Mouse (Mus musculus): ENCODE results near the gene Zcchc3. TPM values are rescaled to one million over a fixed set of nuclear protein-coding genes. Genes with fewer than 3 reads are reported as not detected.
A peak's percentile ranks its signal among the peaks of the same experiment; 100 is the strongest.

Gene Zcchc3
- polyA plus RNA-seq (2014; fragmentation: Nextera tagmentation; extraction: Ambion mirVana): 38.6 and 42.3 TPM in 2 replicates

- DNase-seq (peak; percentile 97), ATAC-seq (ENCODE audit: insufficient read depth) (peak; percentile 80)
- Histone ChIP-seq H3K27ac (ENCODE audit: low read depth) (peak within 1 kb of the TSS; percentile 99), H3K4me2 (peak within 1 kb of the TSS; percentile 96), H3K36me3 (ENCODE audit: insufficient read depth) (0 out of 2 replicates have a peak, but pooled peaks cover 4% of the 10 kb centered on the region), H3K9ac (peak within 1 kb of the TSS; percentile 99), H3K9me3 (ENCODE audit: low read depth, low read length) (peaks cover 5% of the 10 kb centered on the region; the same call in 1 of the 2 replicates), H3K4me3 (ENCODE audit: low read depth, low read length) (peak within 1 kb of the TSS; percentile 96), H3K4me1 (ENCODE audit: insufficient read depth) (peaks cover 16% of the 10 kb centered on the region), H3K27me3 (ENCODE audit: insufficient read depth, low read length) (no peaks in the 10 kb centered on the region)
- no peak for TF ChIP-seq CTCF (IDR thresholded peaks at IDR 0.05; ENCODE audit: low read depth)
- WGBS: 0% methylated on average over 64 of the region's 65 CpGs
Measured at GRCm38 (mm10) chr2:152414591-152415165, at the start of gene Zcchc3. Gene Zcchc3, minus strand, starts transcription at chr2:152415027.

GRCm38 (mm10) chr2:152459241-152459640 lies 44.4 kb upstream of the Zcchc3 start:
- no peaks in the 10 kb centered on the region for H3K9me3 ChIP-seq (ENCODE audit: low read depth, low read length)
- no peak overlapping the region for H3K4me3 ChIP-seq (ENCODE audit: low read depth, low read length)
- WGBS: 47% methylated on average over 13 of the region's 13 CpGs
- H3K27me3 ChIP-seq (ENCODE audit: insufficient read depth, low read length): no peaks in the 10 kb centered on the region
- ATAC-seq (ENCODE audit: insufficient read depth): no peak
- no peaks in the 10 kb centered on the region for H3K4me1 ChIP-seq (ENCODE audit: insufficient read depth)
- no peaks in the 10 kb centered on the region for H3K36me3 ChIP-seq (ENCODE audit: insufficient read depth)
- no peak overlapping the region for H3K27ac ChIP-seq (ENCODE audit: low read depth)
- no peak for TF ChIP-seq CTCF (IDR thresholded peaks at IDR 0.05; ENCODE audit: low read depth)
- DNase-seq: no peak
- no peak overlapping the region for H3K4me2 ChIP-seq
- no peak overlapping the region for H3K9ac ChIP-seq

GRCm38 (mm10) chr2:152452101-152452781 lies 37.4 kb upstream of the Zcchc3 start:
- H3K9me3 ChIP-seq (ENCODE audit: low read depth, low read length): no peaks in the 10 kb centered on the region
- DNase-seq: no peak
- no peak overlapping the region for H3K9ac ChIP-seq
- H3K36me3 ChIP-seq (ENCODE audit: insufficient read depth): no peaks in the 10 kb centered on the region
- no peak overlapping the region for H3K27ac ChIP-seq (ENCODE audit: low read depth)
- no peaks in the 10 kb centered on the region for H3K4me1 ChIP-seq (ENCODE audit: insufficient read depth)
- peak; percentile 49 for ATAC-seq (ENCODE audit: insufficient read depth)
- H3K27me3 ChIP-seq (ENCODE audit: insufficient read depth, low read length): no peaks in the 10 kb centered on the region
- no peak overlapping the region for H3K4me3 ChIP-seq (ENCODE audit: low read depth, low read length)
- no peak overlapping the region for H3K4me2 ChIP-seq
- TF ChIP-seq CTCF (IDR thresholded peaks at IDR 0.05; ENCODE audit: low read depth): no peak
- WGBS: 64% methylated on average over 4 of the region's 4 CpGs

DNA sequence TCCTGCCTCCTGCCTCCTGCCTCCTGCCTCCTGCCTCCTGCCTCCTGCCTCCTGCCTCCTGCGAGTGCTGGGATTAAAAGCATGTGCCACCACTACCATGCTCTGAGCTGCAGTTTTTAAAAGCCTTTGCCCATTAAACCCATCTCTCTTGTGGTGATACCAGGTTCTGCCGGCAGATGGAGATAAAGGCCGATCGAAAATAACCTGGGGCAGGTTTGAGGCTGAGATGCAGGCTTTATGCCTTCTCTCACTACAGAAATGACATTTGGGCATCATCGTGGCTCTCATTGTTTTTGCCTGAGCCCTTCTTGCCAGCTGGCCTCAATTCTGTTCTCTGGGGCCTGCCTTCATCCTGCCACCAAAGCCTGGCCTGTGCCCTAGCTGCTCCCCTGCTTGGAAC lies 35.4 kb upstream of the Zcchc3 start:
- ATAC-seq (ENCODE audit: insufficient read depth) (no peak), DNase-seq (peak; percentile 78)
- WGBS: 6% methylated on average over 5 of the region's 5 CpGs
- Histone ChIP-seq H3K27ac (ENCODE audit: low read depth) (no peak overlapping the region), H3K36me3 (ENCODE audit: insufficient read depth) (no peaks in the 10 kb centered on the region), H3K4me2 (no peak overlapping the region), H3K27me3 (ENCODE audit: insufficient read depth, low read length) (no peaks in the 10 kb centered on the region), H3K4me3 (ENCODE audit: low read depth, low read length) (no peak overlapping the region), H3K9ac (no peak overlapping the region), H3K4me1 (ENCODE audit: insufficient read depth) (no peaks in the 10 kb centered on the region), H3K9me3 (ENCODE audit: low read depth, low read length) (no peaks in the 10 kb centered on the region)
- peak; percentile 72 for TF ChIP-seq CTCF (IDR thresholded peaks at IDR 0.05; ENCODE audit: low read depth)

- no peak for ATAC-seq (ENCODE audit: insufficient read depth)
- Histone ChIP-seq H3K4me2 (no peak overlapping the region), H3K9me3 (ENCODE audit: low read depth, low read length) (no peaks in the 10 kb centered on the region), H3K27me3 (ENCODE audit: insufficient read depth, low read length) (no peaks in the 10 kb centered on the region), H3K9ac (no peak overlapping the region), H3K36me3 (ENCODE audit: insufficient read depth) (no peaks in the 10 kb centered on the region), H3K4me1 (ENCODE audit: insufficient read depth) (no peaks in the 10 kb centered on the region), H3K4me3 (ENCODE audit: low read depth, low read length) (no peak overlapping the region), H3K27ac (ENCODE audit: low read depth) (no peak overlapping the region)
- TF ChIP-seq CTCF (IDR thresholded peaks at IDR 0.05; ENCODE audit: low read depth): no peak
- 25% methylated on average over 5 of the region's 5 CpGs for WGBS
- no peak for DNase-seq
Measured at GRCm38 (mm10) chr2:152447461-152447860, 32.6 kb upstream of the Zcchc3 start.

DNA sequence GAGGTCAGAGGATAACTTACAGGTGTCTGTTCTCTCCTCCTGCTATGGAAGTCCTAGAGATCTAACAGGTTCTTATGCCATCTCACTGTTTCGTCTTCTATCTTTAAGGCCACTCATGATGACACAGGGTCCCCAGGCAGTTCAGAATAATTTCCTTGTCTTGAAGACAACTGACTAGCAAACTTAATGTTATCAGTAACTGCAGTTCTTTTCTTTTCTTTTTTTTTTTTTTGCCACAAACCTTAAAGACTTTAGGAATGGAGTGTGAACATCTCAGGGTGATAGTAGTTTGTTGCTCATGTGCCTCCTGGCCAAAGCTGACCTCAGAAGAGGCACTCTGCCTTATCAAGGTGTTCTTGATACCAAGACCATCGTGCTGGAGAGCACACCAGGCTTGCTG lies 31.8 kb upstream of the Zcchc3 start:
- TF ChIP-seq CTCF (IDR thresholded peaks at IDR 0.05; ENCODE audit: low read depth): no peak
- Histone ChIP-seq H3K4me2 (no peak overlapping the region), H3K27me3 (ENCODE audit: insufficient read depth, low read length) (no peaks in the 10 kb centered on the region), H3K9me3 (ENCODE audit: low read depth, low read length) (no peaks in the 10 kb centered on the region), H3K4me3 (ENCODE audit: low read depth, low read length) (no peak overlapping the region), H3K9ac (no peak overlapping the region), H3K27ac (ENCODE audit: low read depth) (no peak overlapping the region), H3K4me1 (ENCODE audit: insufficient read depth) (no peaks in the 10 kb centered on the region), H3K36me3 (ENCODE audit: insufficient read depth) (no peaks in the 10 kb centered on the region)
- WGBS: 42% methylated on average over 2 of the region's 2 CpGs
- ATAC-seq (ENCODE audit: insufficient read depth) (no peak), DNase-seq (no peak)

GRCm38 (mm10) chr2:152443281-152443680 lies 28.5 kb upstream of the Zcchc3 start:
- Histone ChIP-seq H3K9ac (no peak overlapping the region), H3K4me3 (ENCODE audit: low read depth, low read length) (no peak overlapping the region), H3K4me2 (no peak overlapping the region), H3K4me1 (ENCODE audit: insufficient read depth) (no peaks in the 10 kb centered on the region), H3K27me3 (ENCODE audit: insufficient read depth, low read length) (no peaks in the 10 kb centered on the region), H3K36me3 (ENCODE audit: insufficient read depth) (no peaks in the 10 kb centered on the region), H3K27ac (ENCODE audit: low read depth) (no peak overlapping the region), H3K9me3 (ENCODE audit: low read depth, low read length) (no peaks in the 10 kb centered on the region)
- ATAC-seq (ENCODE audit: insufficient read depth) (no peak), DNase-seq (no peak)
- TF ChIP-seq CTCF (IDR thresholded peaks at IDR 0.05; ENCODE audit: low read depth): no peak
- 71% methylated on average over 8 of the region's 8 CpGs for WGBS
